Mouse (Mus musculus) T-cell, adult 2 months (primary cell): ENCODE measurements around the gene Rnf126.
"Not testable (repeated sequence)": the region's sequence is repeated elsewhere in the genome, so short reads cannot be mapped to it uniquely, and the experiment has no call there.

ENCODE experiments used
- DNase-seq: peaks from one replicate; pipeline ENCODE4 v3.0.0; 2022; ENCODE audit warnings: low spot score

The Rnf126 gene

GRCm38 (mm10) chr10:79766001-79766507 lies 698 bp downstream of the Rnf126 start:
- DNase-seq = no peak

DNA sequence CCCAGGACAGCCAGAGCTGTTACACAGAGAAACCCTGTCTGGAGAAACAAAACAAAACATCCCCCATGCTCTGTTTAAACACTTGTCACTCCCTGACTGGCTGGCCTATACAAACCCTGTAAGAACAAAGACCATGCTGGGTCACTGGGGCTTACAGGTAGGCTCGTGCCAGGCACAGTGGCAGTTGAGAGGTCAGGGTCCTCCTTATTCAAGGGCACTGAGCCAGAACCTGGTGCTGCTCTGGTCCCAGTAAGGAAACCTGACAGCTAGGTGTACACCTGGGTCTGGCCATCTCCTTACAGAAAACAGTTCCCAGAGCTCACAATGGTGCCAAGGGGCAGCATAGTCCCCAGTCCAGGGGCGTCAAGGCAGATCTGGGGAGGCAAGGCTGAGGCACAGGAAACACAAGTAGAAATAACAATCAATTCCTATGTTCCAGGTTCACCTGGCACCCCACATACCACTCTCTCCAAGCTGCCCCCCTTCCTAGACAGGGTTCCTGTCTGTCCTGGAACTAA lies 1.5 kb downstream of the Rnf126 start:
- DNase-seq = no peak

DNA sequence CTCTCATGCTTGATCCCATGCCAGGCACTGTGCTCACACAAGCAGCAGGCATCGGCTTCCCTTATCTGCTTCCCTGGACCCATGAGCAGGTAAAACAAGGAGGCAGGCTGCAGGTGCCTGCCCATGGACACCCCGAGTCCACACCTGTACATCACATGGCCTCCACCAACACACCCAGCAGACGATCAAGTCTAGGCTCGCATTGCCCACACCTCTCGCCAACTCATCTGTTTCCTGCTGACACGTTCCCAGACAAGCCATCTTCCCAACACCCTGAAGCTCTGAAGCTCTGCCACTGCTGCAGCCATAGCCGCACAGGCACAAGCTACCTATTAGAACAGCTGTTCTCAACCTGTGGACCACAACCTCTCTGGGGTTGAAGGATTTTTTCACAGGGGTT lies 2.5 kb downstream of the Rnf126 start:
- no peak for DNase-seq

DNA sequence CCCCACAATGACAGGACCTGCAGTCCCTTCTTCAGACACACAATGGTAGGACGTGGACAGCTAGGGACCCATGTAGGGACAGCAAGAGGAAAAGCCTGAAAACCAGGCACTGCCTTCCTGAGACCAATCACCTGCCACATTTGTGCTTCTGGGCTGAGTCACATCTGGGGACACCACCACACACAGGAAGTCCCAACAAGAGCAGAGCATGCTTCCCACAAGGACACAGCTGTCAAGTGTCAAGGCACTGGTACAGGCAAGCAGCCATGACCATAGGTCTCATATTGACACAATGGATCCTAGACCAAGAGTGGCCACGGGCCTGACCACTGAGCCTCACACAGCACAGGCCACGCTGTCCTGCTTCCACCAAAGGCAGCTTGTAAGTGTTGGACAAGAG lies 3.9 kb downstream of the Rnf126 start:
- DNase-seq = no peak

- no peak for DNase-seq
Measured at GRCm38 (mm10) chr10:79760603-79761143, 6.1 kb downstream of the Rnf126 start.

GRCm38 (mm10) chr10:79759675-79760074 lies 7.1 kb downstream of the Rnf126 start:
- not testable (repeated sequence) for DNase-seq

DNA sequence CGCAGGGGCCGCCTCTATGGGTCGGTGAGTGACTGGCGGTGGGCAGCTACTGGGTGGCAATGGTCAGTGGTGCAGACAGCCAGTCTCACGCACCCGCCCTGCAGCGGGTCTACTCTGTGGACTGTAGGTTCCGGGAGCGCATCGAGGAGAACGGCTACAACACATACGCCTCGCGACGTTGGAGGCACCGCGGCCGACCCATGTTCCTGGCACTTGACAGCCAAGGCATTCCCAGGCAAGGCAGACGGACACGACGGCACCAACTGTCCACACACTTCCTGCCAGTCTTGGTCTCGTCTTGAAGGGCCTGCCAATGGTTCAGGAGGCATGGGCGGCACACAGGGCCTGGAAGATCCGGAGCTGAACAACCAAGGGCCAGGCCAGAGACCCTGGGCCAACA lies 10.1 kb downstream of the Rnf126 start:
- no peak for DNase-seq

DNA sequence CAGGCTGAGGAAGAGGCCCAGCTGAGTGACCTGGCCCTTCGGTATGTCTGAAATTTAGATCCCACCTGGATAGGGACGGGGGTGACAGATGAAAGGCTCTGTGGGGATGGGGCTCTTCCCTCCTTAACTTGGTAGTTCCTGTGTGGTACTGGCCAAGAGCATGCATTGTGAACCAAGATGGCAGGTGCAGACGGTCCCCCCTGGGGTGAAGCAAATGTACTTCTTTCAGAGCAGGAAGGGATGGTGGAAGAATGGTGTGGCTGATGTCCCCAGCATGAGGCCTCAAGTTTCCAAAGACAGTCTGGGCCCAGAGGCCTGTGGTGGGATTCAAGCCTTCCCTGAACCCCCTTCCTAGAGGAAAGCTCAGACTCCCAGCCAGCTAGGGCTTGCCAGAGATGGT lies 10.9 kb downstream of the Rnf126 start:
- no peak for DNase-seq

GRCm38 (mm10) chr10:79754856-79755516 lies 11.8 kb downstream of the Rnf126 start, which contains the start of gene Fgf22:
Gene Fgf22, plus strand, starts transcription at chr10:79755076.
- no peak for DNase-seq

GRCm38 (mm10) chr10:79748496-79748895 lies 18.3 kb downstream of the Rnf126 start:
- no peak for DNase-seq

DNA sequence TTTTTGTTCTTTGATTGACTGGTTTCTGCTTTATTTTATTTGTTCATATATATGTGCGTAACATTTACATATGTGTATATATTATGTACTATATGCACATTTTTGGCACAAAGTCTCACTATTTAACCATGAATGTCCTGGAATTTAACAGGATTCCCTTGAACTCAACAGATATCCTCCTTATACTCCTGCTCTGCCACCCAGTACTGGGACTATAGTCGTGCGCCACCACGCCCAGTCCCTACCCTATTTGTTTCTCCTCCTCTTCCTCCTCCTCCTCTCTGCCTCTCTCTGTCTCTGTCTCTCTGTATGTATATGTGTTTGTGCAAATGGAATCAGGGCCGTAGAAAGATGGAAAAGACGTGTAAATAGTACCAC lies 20.0 kb downstream of the Rnf126 start:
- DNase-seq = no peak

GRCm38 (mm10) chr10:79745898-79746773 lies 20.6 kb downstream of the Rnf126 start, which contains the start of gene Polrmt:
Gene Polrmt, minus strand, starts transcription at chr10:79746581.
- DNase-seq = peak; percentile 97

DNA sequence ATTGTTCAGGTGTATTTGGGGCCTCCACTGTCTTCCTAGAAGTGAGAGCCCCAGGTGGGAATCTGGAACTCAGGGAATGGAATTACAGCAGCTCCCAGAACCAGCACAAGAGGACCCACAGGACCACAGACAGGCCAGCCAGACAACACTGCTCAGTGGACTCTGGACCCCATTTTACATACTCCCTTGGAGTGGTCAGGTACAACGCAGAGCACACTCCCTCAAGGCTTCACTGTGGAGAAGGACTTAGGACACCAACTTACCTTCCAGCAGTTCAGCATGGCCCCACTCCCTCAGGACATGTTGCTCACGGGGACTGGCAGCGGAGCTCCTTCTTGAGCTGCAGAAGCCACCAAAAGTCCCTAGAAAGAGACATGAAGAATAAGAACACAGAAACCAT lies 21.3 kb downstream of the Rnf126 start:
- no peak for DNase-seq

- no peak for DNase-seq
Measured at GRCm38 (mm10) chr10:79743650-79744365, 22.9 kb downstream of the Rnf126 start.

DNA sequence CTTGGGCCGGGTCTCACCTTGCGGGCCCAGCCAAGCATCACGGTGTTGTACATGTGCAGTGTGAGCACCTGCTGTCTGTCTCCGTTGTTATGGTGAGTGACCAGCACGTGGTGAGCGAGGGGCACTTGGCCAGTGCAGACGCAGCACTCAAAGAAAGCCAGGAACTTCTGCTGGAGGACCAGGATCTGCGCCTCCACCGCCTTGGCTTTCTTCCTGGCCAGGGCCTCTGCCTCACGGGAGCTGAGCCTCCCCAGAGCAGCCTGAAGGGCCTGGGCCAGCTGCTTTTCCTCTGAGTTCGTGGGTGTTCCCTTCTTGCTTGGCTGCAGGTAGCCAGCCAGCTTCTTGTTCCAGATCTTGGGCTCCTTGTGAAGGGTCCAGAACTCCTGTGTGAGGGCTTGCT lies 23.6 kb downstream of the Rnf126 start:
- DNase-seq = no peak

- no peak for DNase-seq
Measured at GRCm38 (mm10) chr10:79740863-79741262, 25.9 kb downstream of the Rnf126 start.

- DNase-seq = no peak
Measured at GRCm38 (mm10) chr10:79739234-79739633, 27.5 kb downstream of the Rnf126 start.

DNA sequence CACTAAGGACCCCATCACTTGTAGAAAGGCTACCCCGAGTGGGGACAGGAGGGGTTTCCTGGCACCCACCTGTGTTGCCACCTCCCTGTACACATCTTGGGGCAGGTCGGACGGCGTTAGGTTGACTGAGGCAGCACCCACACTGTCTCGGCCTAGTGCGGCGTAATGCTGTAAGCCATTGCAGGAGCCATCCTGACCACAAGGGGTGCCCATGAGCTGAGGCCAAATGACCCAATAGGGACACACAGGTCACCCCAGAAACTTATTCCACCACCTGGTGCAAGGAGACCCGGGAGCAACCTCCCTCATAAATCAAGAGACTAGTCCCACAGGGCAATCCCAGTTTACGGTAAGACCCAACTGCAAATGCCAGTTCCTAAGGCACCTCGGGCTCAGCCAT lies 28.5 kb downstream of the Rnf126 start:
- no peak for DNase-seq

DNA sequence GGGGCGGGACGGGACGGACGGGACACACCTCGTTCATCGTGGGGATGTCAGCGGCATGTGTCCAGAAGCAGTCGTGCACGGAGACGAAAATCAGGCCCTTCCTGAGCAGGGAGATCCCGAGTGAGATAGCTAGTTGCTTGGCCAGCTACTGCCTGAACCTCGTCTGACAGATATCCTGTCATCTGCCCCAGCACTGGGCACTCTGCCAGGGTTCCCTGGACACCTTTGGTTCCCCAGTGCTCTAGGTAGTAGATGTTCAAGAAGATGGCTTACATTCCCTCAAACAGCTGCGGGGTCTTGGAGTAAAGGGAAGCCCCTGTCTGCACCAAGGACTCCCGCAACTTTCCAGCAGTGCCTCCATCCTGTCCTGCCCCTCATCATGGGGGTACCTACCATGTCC lies 30.0 kb downstream of the Rnf126 start:
- DNase-seq = no peak

- DNase-seq = no peak
Measured at GRCm38 (mm10) chr10:79735361-79735760, 31.4 kb downstream of the Rnf126 start.

- DNase-seq = no peak
Measured at GRCm38 (mm10) chr10:79733847-79734246, 32.9 kb downstream of the Rnf126 start.

- DNase-seq = peak; percentile 28
Measured at GRCm38 (mm10) chr10:79732500-79732899, 34.3 kb downstream of the Rnf126 start.
